19 mouse cellular contexts compared by ENCODE assay signal in the genomic region with DNA sequence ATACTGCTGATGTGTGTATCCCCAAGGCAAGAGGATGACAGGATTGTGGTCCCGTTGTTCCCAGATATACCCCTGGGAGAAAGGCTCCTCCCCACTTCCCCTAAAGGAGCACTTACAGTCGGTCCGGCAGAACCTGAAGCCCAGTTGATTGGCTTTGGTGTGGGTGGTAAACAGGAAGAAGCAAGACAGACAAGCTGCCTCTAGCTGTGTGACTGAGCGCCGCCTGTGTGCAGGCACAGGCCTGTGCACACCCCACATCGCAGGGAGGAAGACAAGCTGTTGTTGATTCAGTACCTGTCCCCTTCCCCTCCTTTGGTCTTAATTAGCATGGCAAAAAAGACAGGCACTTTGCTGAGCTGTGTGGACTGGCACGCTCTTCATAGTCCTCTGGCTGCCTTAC. TPM values are rescaled to one million over a fixed set of nuclear protein-coding genes. Genes with fewer than 3 reads are reported as not detected.
"Had no signal": no experiment of that assay in that cellular context is flagged by ENCODE, and none has a peak within 500 bp of the region (broad histone marks: within the 10 kb centered on the region; RNA-seq: fewer than 3 reads in every experiment).

No protein-coding gene starts in this region.

- H3K4me3 ChIP-seq: kidney, embryonic 15.5 days; limb, embryonic 13.5 days; myocyte; neural tube, embryonic 15.5 days had no signal

- H3K27me3 ChIP-seq: kidney, embryonic 15.5 days; limb, embryonic 13.5 days had no signal

- H3K4me2 ChIP-seq: kidney, embryonic 15.5 days; limb, embryonic 13.5 days; neural tube, embryonic 15.5 days had no signal

- H3K9ac ChIP-seq: kidney, embryonic 15.5 days; limb, embryonic 13.5 days; liver, embryonic 14.5 days; neural tube, embryonic 15.5 days had no signal

- DNase-seq: kidney, postnatal 14 days; left cerebral cortex, postnatal 4 days; lung, adult 2 months; lung, postnatal 36 days; midbrain, embryonic 14.5 days; right cerebral cortex, adult 18-20 months; right cerebral cortex, postnatal 25 days; thymus, adult 18-20 months; thymus, postnatal 14 days had no signal

- H3K9me3 ChIP-seq: kidney, embryonic 15.5 days; limb, embryonic 13.5 days; neural tube, embryonic 15.5 days had no signal

- H3K4me1 ChIP-seq: kidney, embryonic 15.5 days; limb, embryonic 13.5 days had no signal

- H3K27ac ChIP-seq: kidney, embryonic 15.5 days; limb, embryonic 13.5 days; liver, embryonic 14.5 days; neural tube, embryonic 15.5 days had no signal

- ATAC-seq: lung, postnatal 0 days had no signal

RNA-seq across cellular contexts. Expression of gene Prdm12, which starts 26.1 kb away (rescaled TPM):
- total RNA-seq: layer of hippocampus, postnatal 25 days; liver, adult 2 months; megakaryocyte progenitor cell, adult 5-6 weeks had no signal
- polyA plus RNA-seq: kidney, embryonic 15.5 days; limb, embryonic 13.5 days; liver, adult 2 months; liver, embryonic 14.5 days; lung, adult 2 months; lung, postnatal 0 days; myocyte; stomach, embryonic 14.5 days had no signal
